Mouse (Mus musculus) gonadal fat pad, adult 2 months (tissue): ENCODE measurements around the gene Ndufs7. TPM values are rescaled to one million over a fixed set of nuclear protein-coding genes. Genes with fewer than 3 reads are reported as not detected.

Experiments used
- DNase-seq: peaks from one replicate; pipeline ENCODE4 v3.0.0-alpha.2; 2012; ENCODE audit warnings: low read depth
- polyA plus RNA-seq: library from polyadenylated mRNA; depleted of rRNA; stranded (reverse); fragments of >200 nt; gene quantifications from 2 replicates; pipeline ENCODE4 v1.2.3, GENCODE M21; 2012

The Ndufs7 gene
- polyA plus RNA-seq, 1 experiment: 336 TPM

DNA sequence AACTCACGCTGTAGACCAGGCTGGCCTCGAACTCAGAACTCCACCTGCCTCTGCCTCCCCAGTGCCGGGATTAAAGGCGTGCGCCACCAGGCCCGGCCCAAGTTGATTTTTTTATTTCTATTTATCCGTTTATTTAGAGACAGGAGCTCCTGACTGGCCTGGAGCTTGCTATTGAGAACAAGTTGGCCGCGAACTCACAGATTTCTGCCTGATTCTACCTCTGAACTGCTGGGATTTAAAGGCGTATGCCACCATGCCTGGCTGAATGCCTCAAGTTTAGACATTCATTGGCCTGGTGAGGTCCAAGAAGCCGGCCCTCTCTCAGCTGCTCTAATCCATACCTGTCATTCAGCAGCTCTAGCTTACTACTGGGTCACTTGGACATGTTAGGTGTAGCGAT, 13.2 kb downstream of the Ndufs7 start:
- DNase-seq: no peak

DNA sequence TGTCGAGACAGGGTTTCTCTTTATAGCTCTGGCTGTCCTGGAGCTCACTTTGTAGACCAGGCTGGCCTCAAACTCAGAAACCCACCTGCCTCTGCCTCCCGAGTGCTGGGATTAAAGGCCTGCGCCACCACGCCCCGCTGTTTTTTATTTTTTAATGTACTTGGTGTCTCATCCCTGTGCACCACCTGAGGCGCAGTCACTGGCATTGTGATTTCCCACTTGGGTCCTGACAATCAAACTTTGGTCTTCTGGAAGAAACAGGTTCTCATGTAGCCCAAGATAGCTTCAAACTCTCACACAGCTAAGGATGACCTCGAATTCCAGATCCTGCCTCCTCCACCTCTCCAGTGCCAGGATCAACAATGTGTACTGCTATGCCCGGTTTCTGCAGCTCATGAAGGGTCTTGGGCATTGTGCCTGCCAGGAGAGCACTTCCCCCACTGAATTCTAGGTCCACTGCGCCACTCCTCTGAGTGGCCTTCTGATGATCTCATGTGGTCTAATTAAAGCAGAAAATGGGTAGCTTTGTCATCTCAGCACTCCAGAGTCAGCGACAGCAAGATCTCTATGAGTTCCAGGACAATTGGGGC, 13.9 kb downstream of the Ndufs7 start:
- no peak for DNase-seq

DNA sequence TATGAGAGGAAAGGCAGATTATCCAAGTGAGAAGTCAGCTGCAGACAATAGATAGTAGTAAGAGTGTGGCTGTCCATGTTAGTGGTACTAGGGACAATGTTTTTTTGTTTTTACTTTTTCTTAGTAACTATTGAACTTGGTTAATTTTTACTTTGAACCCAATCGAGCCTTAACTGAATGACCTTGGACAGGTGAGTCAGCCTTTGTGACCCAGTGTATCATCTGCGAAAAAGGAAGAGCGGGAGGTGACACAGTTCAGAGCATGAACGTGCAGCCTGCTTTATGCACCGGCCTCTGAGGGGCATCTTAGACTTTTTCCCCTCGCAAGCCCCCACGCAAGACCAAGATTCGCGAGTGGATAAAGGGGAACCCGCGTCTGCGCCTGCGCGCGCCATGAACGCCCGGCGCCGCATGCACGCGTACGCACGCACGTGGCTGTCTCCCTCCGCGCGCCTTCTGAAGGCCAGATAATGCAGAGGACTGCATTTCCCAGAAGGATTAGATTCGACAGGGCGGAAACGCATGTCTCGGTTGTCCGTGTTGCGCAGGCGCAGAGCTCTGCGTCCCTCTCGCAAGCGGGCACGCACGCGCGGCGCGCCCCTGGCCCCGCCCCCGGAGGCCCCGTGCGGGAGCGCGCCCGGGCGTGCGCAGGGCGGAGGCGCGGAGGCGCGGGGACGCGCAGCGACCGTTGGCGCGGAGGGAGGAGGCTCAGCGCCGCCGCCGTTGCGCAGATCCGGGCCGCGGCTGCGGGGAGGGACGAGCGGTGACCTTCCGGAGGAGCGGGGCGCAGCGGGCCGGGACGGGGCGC, 15.6 kb downstream of the Ndufs7 start:
- DNase-seq: peak; percentile 75

DNA sequence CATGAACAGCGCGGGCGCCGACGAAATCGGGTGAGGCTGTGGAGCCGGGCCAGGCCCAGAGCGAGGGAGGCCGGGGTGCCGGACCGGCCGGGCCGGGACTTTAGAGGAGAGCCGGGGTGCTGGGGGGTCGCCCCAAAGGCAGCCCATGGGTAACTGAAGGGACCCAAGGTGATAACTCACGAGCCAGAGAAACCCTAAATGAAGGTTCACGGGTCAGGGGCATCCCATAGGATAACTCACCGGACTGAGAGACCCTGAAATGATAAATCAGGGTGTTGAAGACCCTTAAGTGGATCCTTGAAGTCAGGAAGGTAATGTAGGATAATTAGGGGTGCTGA, 16.2 kb downstream of the Ndufs7 start:
- DNase-seq: no peak

GRCm38 (mm10) chr10:80270099-80270498, 21.2 kb downstream of the Ndufs7 start:
- DNase-seq: no peak

DNA sequence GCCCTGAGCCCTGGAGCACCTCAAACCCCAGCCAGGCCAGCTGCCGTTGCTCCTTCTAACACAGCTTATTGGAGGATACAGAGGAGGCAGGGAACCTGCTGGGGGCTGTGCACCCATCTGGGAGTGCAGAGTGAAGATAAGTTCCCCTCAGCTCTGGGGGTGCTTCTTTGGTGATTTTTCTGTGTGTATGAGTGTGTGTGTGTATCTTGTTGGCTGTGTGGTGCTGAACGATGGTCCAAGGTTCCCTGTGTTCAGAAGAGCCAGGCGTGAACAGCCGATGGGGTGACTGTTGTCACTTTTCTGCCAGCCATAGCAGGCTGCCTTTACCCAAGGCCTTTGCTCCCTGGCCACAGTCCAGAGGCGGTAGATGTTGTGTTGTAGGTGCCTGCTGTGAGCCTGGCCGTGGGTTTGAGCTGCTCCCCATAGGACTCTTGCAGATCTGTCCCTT, 21.8 kb downstream of the Ndufs7 start:
- DNase-seq: no peak

DNA sequence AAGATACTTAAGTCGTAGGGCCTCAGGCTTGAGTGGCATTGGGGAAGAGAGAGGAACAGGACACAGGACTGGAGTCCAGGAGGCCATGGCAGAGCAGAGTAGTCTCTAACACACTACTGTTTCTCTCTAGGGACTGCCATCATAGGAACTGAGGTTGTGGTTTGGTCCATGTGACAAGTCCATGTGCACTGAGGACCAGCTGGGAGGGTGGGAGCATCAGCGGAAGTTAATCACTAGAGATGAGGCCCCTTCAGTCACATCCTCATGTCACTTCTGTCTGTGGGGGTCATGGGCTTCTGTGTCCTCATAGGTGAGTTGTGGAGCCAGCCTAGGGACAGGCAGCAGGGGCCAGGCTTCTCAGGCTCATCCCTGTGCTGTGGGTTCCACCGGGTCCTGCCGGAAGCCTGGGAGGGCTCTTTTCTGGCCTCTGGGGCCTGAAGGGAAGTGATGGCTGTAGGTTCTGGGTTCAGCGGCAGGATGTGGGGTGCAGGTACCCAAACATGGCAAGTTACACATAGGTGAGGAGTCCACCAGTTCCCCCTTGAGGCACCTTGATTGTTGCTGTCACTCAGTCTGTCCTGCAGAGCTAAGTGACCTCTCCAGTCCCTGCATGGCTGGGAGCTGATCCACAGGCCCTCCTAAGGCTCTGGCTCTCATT, 22.4 kb downstream of the Ndufs7 start:
- no peak for DNase-seq

DNA sequence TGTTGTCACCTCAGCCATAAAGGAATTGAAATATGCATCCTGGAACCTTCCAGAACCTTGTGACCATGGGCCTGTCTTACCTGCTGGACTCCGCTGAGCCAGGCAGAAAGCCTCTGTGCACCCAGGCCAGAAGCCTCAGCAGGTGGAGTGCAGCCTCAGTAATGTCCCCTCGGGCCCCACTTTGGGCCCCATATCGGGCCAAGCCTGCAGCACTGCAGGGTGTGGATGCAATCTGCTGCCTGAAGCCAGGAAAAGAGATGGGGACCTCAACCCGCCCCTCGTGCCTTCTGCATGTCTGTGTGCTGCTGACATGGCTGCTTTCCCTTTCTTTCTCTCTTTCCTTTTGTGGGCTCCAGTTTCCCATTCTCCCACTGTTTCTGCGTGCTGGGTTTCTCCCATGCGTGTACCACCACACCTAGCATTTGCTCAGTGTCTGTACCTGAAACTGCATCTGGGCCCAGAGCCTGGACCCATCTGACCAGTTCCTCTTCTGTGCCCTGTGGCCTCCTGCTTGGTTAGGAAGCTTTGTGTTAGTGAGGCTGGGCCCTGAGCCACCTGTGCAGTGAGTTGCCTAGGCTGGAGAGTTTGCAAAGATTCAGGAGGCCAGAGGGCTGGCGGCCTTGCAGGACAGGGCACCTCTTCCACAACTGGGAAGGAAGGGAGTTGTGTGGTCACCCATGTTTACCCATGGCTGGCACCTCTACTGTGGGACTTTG, 23.1 kb downstream of the Ndufs7 start:
- DNase-seq: no peak

DNA sequence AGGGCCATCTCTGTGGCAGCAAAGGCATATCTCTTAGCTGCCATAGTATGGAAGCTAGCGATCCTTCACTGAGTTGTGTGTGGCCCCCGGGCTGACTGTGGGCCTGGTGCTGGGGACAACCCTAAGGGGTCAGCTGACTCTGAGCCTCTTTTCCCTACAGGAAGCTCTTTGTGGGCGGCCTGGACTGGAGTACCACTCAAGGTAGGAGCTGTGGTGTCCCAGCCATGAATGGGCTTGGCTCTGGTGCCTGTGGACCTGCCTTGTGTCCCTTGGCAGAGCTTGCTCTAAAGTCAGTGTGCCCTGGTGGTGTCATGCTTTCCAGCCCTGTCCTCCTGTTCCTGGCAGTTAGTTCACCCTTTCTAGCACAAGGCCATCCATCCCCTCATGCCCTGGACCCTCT, 24.9 kb downstream of the Ndufs7 start:
- DNase-seq: no peak

- DNase-seq: no peak
These were observed 27.3 kb downstream of the Ndufs7 start for GRCm38 (mm10) chr10:80276238-80276637.

DNA sequence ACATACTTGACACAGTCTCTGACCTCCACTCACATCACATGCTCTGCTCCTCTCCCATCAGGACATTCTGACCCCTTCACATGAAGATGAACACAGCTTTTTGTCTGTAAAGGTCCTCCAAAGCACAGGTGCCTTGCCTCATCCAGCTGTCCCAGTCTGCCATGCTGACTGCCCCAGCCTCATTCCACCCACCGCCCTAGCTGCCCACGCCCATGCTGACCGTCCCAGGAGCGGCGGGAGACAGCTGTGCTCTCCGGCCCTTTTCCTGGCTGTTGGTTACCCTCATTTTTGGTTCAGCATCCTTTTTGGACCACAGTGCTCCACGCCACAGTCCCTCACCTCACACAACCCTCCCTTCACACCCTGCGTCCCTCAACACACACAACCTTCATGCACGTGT, 29.5 kb downstream of the Ndufs7 start:
- no peak for DNase-seq

DNA sequence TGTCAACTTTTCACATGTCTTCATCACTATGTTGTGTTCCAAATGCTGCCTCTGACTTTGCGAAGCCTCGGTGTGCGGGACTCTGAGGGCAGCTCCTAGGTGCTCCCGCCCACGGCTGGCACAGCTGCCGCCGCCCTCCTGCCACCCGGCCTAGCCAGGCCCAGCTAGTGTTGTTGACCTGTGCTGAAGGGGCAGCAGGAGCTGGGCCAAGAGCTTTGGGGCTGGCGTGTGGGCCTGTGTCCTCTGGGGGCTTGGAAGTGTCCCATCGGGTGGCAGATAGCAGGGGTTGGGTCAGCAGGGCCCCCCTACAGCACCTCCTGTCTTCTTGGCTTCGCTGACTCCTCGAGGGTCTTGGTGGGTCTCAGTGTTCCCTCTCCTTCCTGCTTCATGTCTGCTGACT, 30.4 kb downstream of the Ndufs7 start:
- no peak for DNase-seq

- no peak for DNase-seq
These were observed 32.4 kb downstream of the Ndufs7 start for GRCm38 (mm10) chr10:80281304-80281703.

DNA sequence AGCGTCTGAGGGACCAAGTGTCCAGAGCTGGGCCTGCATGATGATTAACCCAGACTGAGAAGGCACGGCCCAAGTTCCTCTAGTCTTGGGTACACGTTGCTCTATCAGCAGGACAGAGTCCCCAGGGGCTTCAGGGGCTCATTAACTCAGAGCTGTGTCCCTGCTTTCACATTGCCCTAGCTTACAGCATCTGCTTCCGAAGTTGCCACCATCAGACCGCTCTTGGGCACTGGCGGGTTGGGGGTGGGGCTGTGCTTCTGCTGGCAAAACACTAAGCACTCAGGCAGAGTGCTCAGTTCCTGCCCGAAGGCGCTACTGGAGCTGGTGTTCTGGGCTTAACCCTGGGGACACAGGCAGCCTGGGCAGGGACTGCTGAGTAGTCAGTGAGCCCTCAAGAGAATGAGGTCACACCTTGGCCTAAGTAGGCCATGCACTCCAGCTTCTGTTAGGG, 33.0 kb downstream of the Ndufs7 start:
- DNase-seq: no peak

DNA sequence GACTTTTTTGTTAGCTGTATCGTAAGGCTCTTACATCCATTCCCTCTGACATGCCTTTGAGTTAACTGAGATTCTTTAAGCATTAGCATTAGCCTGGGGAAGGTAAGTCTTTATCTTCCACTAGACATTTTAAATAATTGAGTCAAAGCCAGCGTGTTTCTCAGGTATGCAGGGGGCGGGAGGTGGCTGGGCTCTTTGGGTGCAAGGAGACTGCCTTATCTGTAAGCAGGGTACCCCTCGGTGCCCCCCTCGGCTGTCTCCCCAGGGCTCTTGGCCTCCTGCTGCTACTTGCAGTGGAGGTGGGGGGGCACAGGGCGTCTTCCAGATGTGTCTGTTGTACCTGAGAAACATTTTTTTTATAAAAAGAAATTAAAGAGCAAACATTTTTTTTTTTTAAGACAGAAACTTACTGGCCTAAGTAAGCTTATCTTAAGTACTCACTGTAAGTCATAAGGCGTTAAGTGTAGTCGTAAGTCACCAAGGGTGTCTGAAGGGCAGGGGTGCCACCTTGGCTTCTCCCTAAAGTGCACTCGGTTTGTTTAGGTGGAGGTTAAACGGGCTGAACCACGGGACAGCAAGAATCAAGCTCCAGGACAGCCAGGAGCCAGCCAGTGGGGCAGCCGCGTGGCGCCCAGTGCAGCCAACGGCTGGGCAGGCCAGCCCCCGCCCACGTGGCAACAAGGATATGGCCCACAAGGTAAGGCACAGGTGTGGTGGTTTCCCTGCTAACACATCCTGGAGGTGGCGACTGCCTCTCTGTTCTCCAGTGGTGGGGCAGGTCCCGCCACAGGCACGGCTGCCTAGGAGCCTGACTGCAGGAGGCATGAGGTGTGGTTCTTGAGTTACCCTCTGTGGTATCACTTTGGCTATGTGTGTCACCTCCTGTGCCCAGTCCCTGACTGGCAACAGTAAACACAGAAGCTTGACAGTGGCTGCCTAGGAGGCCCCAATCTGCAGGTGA, 33.8 kb downstream of the Ndufs7 start:
- no peak for DNase-seq

DNA sequence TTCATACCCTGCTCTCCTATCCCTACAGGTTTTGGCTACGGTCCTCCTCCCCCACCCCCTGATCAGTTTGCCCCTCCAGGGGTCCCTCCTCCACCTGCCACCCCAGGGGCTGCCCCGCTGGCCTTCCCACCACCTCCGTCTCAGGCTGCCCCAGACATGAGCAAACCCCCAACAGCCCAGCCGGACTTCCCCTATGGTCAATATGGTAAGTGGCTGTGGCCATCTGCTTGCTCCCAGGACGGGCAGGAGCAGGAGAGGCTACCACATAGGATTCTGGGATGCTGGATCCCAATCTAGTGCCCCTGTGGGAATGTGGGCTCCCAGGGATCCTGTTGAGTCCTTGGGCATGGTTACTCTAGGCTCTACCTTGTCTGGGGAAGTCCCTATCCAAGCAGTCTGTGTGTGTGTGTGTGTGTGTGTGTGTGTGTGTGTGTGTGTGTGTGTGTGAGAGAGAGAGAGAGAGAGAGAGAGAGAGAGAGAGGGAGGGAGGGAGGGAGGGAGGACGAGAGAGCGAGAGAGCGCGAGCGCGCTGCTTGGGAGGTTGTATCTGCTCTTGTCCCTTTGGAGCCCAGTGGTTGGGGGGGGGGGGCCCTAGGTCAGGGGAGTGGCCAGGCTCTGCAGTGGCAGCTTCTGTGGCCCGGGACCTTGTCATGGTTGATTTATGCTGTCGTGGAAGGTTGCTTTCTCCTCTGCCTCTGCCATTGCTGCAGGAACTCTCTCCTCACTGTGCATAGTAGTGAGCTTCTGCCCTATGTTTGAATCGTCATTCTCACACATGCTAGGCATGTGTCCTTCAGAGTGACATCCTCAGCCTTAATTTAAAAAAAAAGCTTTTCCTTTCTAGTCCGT, 36.5 kb downstream of the Ndufs7 start:
- DNase-seq: no peak

- no peak for DNase-seq
These were observed 39.2 kb downstream of the Ndufs7 start for GRCm38 (mm10) chr10:80288097-80288496.

DNA sequence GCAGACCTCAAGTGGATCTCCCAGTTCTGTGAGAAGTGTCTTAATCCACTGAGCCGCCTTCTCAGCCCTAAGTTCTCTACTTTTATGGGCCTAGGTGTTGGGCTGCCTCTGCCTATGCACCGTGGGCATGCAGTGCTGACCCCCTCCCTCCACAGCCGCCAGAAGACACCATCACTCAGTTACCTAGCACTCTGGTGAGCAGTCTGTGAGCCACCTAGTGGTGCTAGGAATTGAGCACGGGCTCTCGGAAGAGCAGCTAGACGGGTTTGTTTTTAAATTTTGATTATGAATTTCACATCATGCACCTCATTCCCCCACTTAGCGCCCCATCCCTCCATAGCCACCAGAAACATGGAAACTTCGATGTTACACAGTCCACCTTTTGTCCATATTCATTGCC, 39.7 kb downstream of the Ndufs7 start:
- DNase-seq: no peak

- no peak for DNase-seq
These were observed 43.6 kb downstream of the Ndufs7 start, which contains the start of gene Rps15 for GRCm38 (mm10) chr10:80292251-80293146. TSS of gene Rps15 (plus strand) at chr10:80292453.
